Mouse (Mus musculus): ENCODE results near the gene Tmpo.
"Not testable (repeated sequence)": the region's sequence is repeated elsewhere in the genome, so short reads cannot be mapped to it uniquely, and the experiment has no call there.

The Tmpo gene

GRCm38 (mm10) chr10:91187349-91187748 lies 6.2 kb upstream of the Tmpo start:
- DNase-seq (ENCODE audit: extremely low read depth, insufficient read length, low spot score) = no peak

- no peak for DNase-seq (ENCODE audit: extremely low read depth, insufficient read length, low spot score)
Measured at GRCm38 (mm10) chr10:91185721-91186120, 4.6 kb upstream of the Tmpo start.

GRCm38 (mm10) chr10:91184893-91185292 lies 3.8 kb upstream of the Tmpo start:
- not testable (repeated sequence) for DNase-seq (ENCODE audit: extremely low read depth, insufficient read length, low spot score)

GRCm38 (mm10) chr10:91183316-91183715 lies 2.2 kb upstream of the Tmpo start:
- DNase-seq (ENCODE audit: extremely low read depth, insufficient read length, low spot score) = peak; percentile 68

- DNase-seq (ENCODE audit: extremely low read depth, insufficient read length, low spot score) = no peak
Measured at GRCm38 (mm10) chr10:91182291-91182990, 1.3 kb upstream of the Tmpo start.

- peak; percentile 99 for DNase-seq (ENCODE audit: extremely low read depth, insufficient read length, low spot score)
Measured at GRCm38 (mm10) chr10:91181461-91182288, 560 bp upstream of the Tmpo start.

- DNase-seq (ENCODE audit: extremely low read depth, insufficient read length, low spot score) = peak; percentile 68
Measured at GRCm38 (mm10) chr10:91180301-91180700, 814 bp downstream of the Tmpo start.

- no peak for DNase-seq (ENCODE audit: extremely low read depth, insufficient read length, low spot score)
Measured at GRCm38 (mm10) chr10:91179834-91180233, 1.3 kb downstream of the Tmpo start.

- DNase-seq (ENCODE audit: extremely low read depth, insufficient read length, low spot score) = no peak
Measured at GRCm38 (mm10) chr10:91177201-91177600, 3.9 kb downstream of the Tmpo start.

GRCm38 (mm10) chr10:91172329-91173100 lies 8.6 kb downstream of the Tmpo start:
- DNase-seq (ENCODE audit: extremely low read depth, insufficient read length, low spot score) = no peak

GRCm38 (mm10) chr10:91171455-91172328 lies 9.4 kb downstream of the Tmpo start:
- peak; percentile 97 for DNase-seq (ENCODE audit: extremely low read depth, insufficient read length, low spot score)

- no peak for DNase-seq (ENCODE audit: extremely low read depth, insufficient read length, low spot score)
Measured at GRCm38 (mm10) chr10:91171041-91171440, 10.1 kb downstream of the Tmpo start.

- peak; percentile 84 for DNase-seq (ENCODE audit: extremely low read depth, insufficient read length, low spot score)
Measured at GRCm38 (mm10) chr10:91170143-91170941, 10.8 kb downstream of the Tmpo start.

GRCm38 (mm10) chr10:91169414-91170065 lies 11.6 kb downstream of the Tmpo start:
- no peak for DNase-seq (ENCODE audit: extremely low read depth, insufficient read length, low spot score)

- peak; percentile 39 for DNase-seq (ENCODE audit: extremely low read depth, insufficient read length, low spot score)
Measured at GRCm38 (mm10) chr10:91167352-91167751, 13.8 kb downstream of the Tmpo start.

- peak; percentile 41 for DNase-seq (ENCODE audit: extremely low read depth, insufficient read length, low spot score)
Measured at GRCm38 (mm10) chr10:91166890-91167289, 14.2 kb downstream of the Tmpo start.

- no peak for DNase-seq (ENCODE audit: extremely low read depth, insufficient read length, low spot score)
Measured at GRCm38 (mm10) chr10:91165850-91166249, 15.3 kb downstream of the Tmpo start.

- no peak for DNase-seq (ENCODE audit: extremely low read depth, insufficient read length, low spot score)
Measured at GRCm38 (mm10) chr10:91164491-91164890, 16.6 kb downstream of the Tmpo start.
